ENCODE assay signal across 17 mouse cellular contexts in genomic region chr2:117335552-117336188, GRCm38 (mm10). TPM values are rescaled to one million over a fixed set of nuclear protein-coding genes. Genes with fewer than 3 reads are reported as not detected.
DNase-seq lines count a peak whose midpoint lies in the region; ATAC-seq lines count a peak whose summit lies in the region.
"Had no signal": no experiment of that assay in that cellular context is flagged by ENCODE, and none has a peak within 500 bp of the region (broad histone marks: within the 10 kb centered on the region; RNA-seq: fewer than 3 reads in every experiment).

No protein-coding gene starts in this region.

- no peaks in the 10 kb centered on the region for H3K4me1 ChIP-seq in midbrain, embryonic 11.5 days (ENCODE audit: control insufficient read depth, insufficient read depth, low read length)
- no peaks in the 10 kb centered on the region for H3K4me1 ChIP-seq in midbrain, embryonic 15.5 days
- H3K4me1 ChIP-seq in intestine, embryonic 16.5 days (ENCODE audit: control insufficient read depth, insufficient read depth, low read length): no peaks in the 10 kb centered on the region; the same call in 1 of the 2 replicates
- H3K4me1 ChIP-seq in limb, embryonic 10.5 days: peaks cover 25% of the 10 kb centered on the region

- no peaks in the 10 kb centered on the region for H3K36me3 ChIP-seq in midbrain, embryonic 11.5 days (ENCODE audit: control insufficient read depth, insufficient read depth, low read length)
- no peaks in the 10 kb centered on the region for H3K36me3 ChIP-seq in midbrain, embryonic 15.5 days (replicated peaks)
- no peaks in the 10 kb centered on the region for H3K36me3 ChIP-seq in intestine, embryonic 16.5 days (ENCODE audit: control insufficient read depth, insufficient read depth, low read length)
- H3K36me3 ChIP-seq in limb, embryonic 10.5 days: no peaks in the 10 kb centered on the region
- H3K36me3 ChIP-seq: limb, embryonic 15.5 days had no signal

- no peak overlapping the region for H3K9ac ChIP-seq in midbrain, embryonic 11.5 days (ENCODE audit: low read length)
- no peak overlapping the region for H3K9ac ChIP-seq in midbrain, embryonic 15.5 days
- no peak overlapping the region for H3K9ac ChIP-seq in intestine, embryonic 16.5 days (ENCODE audit: low read depth, low read length)
- H3K9ac ChIP-seq: limb, embryonic 15.5 days had no signal

- ATAC-seq in midbrain, embryonic 11.5 days (ENCODE audit: low FRiP score): peak; percentile 30; the same call in 1 of the 2 replicates
- no peak for ATAC-seq in midbrain, embryonic 15.5 days (replicated peaks)
- ATAC-seq in activated CD4-positive, CD25-positive, alpha-beta regulatory T cell, adult 4 months: peak; percentile 46
- peak; percentile 81 for ATAC-seq in intestine, embryonic 16.5 days
- ATAC-seq: forebrain, embryonic 14.5 days; hindbrain, postnatal 0 days had no signal

- no peaks in the 10 kb centered on the region for H3K9me3 ChIP-seq in midbrain, embryonic 11.5 days (ENCODE audit: control insufficient read depth, low read length)
- H3K9me3 ChIP-seq in midbrain, embryonic 15.5 days: no peaks in the 10 kb centered on the region
- H3K9me3 ChIP-seq in intestine, embryonic 16.5 days (ENCODE audit: control insufficient read depth, low read length): no peaks in the 10 kb centered on the region
- H3K9me3 ChIP-seq in limb, embryonic 10.5 days (replicated peaks): no peaks in the 10 kb centered on the region
- H3K9me3 ChIP-seq: limb, embryonic 15.5 days had no signal

- no peaks in the 10 kb centered on the region for H3K27me3 ChIP-seq in midbrain, embryonic 11.5 days (ENCODE audit: control insufficient read depth, insufficient read depth, low read length)
- H3K27me3 ChIP-seq in midbrain, embryonic 15.5 days (replicated peaks): no peaks in the 10 kb centered on the region
- no peaks in the 10 kb centered on the region for H3K27me3 ChIP-seq in intestine, embryonic 16.5 days (replicated peaks; ENCODE audit: control insufficient read depth, insufficient read depth, low read length)
- peaks cover 20% of the 10 kb centered on the region for H3K27me3 ChIP-seq in limb, embryonic 10.5 days (ENCODE audit: low read depth, poor library complexity, severe bottlenecking)

- H3K4me3 ChIP-seq in midbrain, embryonic 11.5 days (ENCODE audit: low read depth, low read length): no peak overlapping the region
- H3K4me3 ChIP-seq in midbrain, embryonic 15.5 days: no peak overlapping the region
- H3K4me3 ChIP-seq in intestine, embryonic 16.5 days (ENCODE audit: low read length): no peak overlapping the region
- H3K4me3 ChIP-seq in limb, embryonic 10.5 days: no peak overlapping the region
- H3K4me3 ChIP-seq: erythroblast, embryonic 14.5 days; limb, embryonic 15.5 days had no signal

- no peak overlapping the region for H3K4me2 ChIP-seq in midbrain, embryonic 11.5 days
- no peak overlapping the region for H3K4me2 ChIP-seq in midbrain, embryonic 15.5 days
- H3K4me2 ChIP-seq in intestine, embryonic 16.5 days (ENCODE audit: low read depth, low read length): no peak overlapping the region
- H3K4me2 ChIP-seq: limb, embryonic 15.5 days had no signal

- H3K27ac ChIP-seq in midbrain, embryonic 11.5 days (ENCODE audit: low read depth, low read length): no peak overlapping the region
- H3K27ac ChIP-seq in midbrain, embryonic 15.5 days: no peak overlapping the region
- no peak overlapping the region for H3K27ac ChIP-seq in intestine, embryonic 16.5 days (ENCODE audit: low read length)
- no peak overlapping the region for H3K27ac ChIP-seq in limb, embryonic 10.5 days
- H3K27ac ChIP-seq: hindbrain, postnatal 0 days; limb, embryonic 15.5 days had no signal

- DNase-seq in midbrain, embryonic 11.5 days (ENCODE audit: low spot score, missing footprints): no peak
- DNase-seq in limb, embryonic 10.5 days (ENCODE audit: low spot score): no peak
- DNase-seq in testis, postnatal 14 days (ENCODE audit: low spot score): no peak
- no peak for DNase-seq in cerebellum, postnatal 25 days
- DNase-seq: adrenal gland, postnatal 14 days; cerebellum, adult 18-20 months; heart, adult 18-20 months; kidney, postnatal 10 days; spleen, adult 18-20 months; thymus, adult 18-20 months had no signal

- WGBS in midbrain, embryonic 11.5 days: 35% methylated on average over 4 of the region's 4 CpGs
- WGBS in midbrain, embryonic 15.5 days: 37% methylated on average over 4 of the region's 4 CpGs
- 43% methylated on average over 4 of the region's 4 CpGs for WGBS in intestine, embryonic 16.5 days
- 54% methylated on average over 4 of the region's 4 CpGs for WGBS in limb, embryonic 10.5 days

RNA-seq across cellular contexts. Expression of gene Rasgrp1, which starts 7.1 kb away (rescaled TPM):
- 1.0 and 1.2 TPM in 2 replicates for polyA plus RNA-seq in midbrain, embryonic 11.5 days (2014; fragmentation: Nextera tagmentation; extraction: Ambion mirVana)
- 2.4 and 2.8 TPM in 2 replicates for polyA plus RNA-seq in midbrain, embryonic 15.5 days (2015; fragmentation: Nextera tagmentation; extraction: Ambion mirVana)
- polyA plus RNA-seq in activated CD4-positive, CD25-positive, alpha-beta regulatory T cell, adult 4 months (2017; shearing (Covaris generic)): 10 to 100 TPM; 62.0 to 66.3 TPM
- 0.84 and 0.87 TPM in 2 replicates for polyA plus RNA-seq in intestine, embryonic 16.5 days (2015; fragmentation: Nextera tagmentation; extraction: Ambion mirVana)
- polyA plus RNA-seq in limb, embryonic 10.5 days (2016; fragmentation: Nextera tagmentation; extraction: Ambion mirVana): 0.21 and 0.40 TPM in 2 replicates
- polyA plus RNA-seq: erythroblast, embryonic 14.5 days had no signal

Comparison
In these comparisons a context has a peak if more than half of its experiments do, and no peak if none do; other contexts are left out.
1. RNA of gene Rasgrp1, which starts 7.1 kb away (polyA plus RNA-seq): 62.0 to 66.3 TPM in activated CD4-positive, CD25-positive, alpha-beta regulatory T cell, adult 4 months; 2.4 to 2.8 TPM in midbrain, embryonic 15.5 days, 1.0 to 1.2 TPM in midbrain, embryonic 11.5 days, 0.84 to 0.87 TPM in intestine, embryonic 16.5 days and 0.21 to 0.40 TPM in limb, embryonic 10.5 days; every median in the first group is over 10 times any median in the second.